Mouse (Mus musculus) CH12.LX (cell line): Measurements from ENCODE around the gene Vps37c.
A peak's percentile ranks its signal among the peaks of the same experiment; 100 is the strongest.

Source experiments
- CHD2 ChIP-seq: IDR thresholded peaks from 2 replicates; pipeline ENCODE4 v1.6.1; 2011; ENCODE audit warnings: low read length, improper control_type of control experiment
- CTCF ChIP-seq, 2 experiments: IDR thresholded peaks in 1 of 2; conservative IDR thresholded peaks in 1 of 2; 2 replicates each; pipeline ENCODE4 v1.5.1; 2011 to 2012; ENCODE audit warnings: low read depth in 2 of 2, low read length in 2 of 2, improper control_type of control experiment in 1 of 2, inconsistent platforms in 1 of 2, mild to moderate bottlenecking in 1 of 2, moderate library complexity in 1 of 2
- E2F4 ChIP-seq: IDR thresholded peaks from 2 replicates; pipeline ENCODE4 v1.6.1; 2011; ENCODE audit warnings: low read depth, low read length, improper control_type of control experiment; ENCODE audit not compliant: insufficient replicate concordance
- MAFK ChIP-seq: IDR thresholded peaks from 2 replicates; pipeline ENCODE4 v1.6.1; 2011; ENCODE audit warnings: low read length, improper control_type of control experiment; ENCODE audit not compliant: insufficient replicate concordance
- MAZ ChIP-seq: IDR thresholded peaks from 2 replicates; pipeline ENCODE4 v1.6.1; 2012; ENCODE audit warnings: low read depth, mild to moderate bottlenecking, inconsistent platforms, low read length, improper control_type of control experiment, moderate library complexity
- NRF1 ChIP-seq: IDR thresholded peaks from 2 replicates; pipeline ENCODE4 v1.6.1; 2014; ENCODE audit warnings: low read depth, mild to moderate bottlenecking, inconsistent platforms, low read length, improper control_type of control experiment, moderate library complexity
- ZKSCAN1 ChIP-seq: IDR thresholded peaks from 2 replicates; pipeline ENCODE4 v1.6.1; 2012; ENCODE audit warnings: low read depth, inconsistent platforms, low read length, improper control_type of control experiment, borderline replicate concordance

GRCm38 (mm10) chr19:10747718-10748117 is 59.2 kb downstream of the Vps37c start:
- TF ChIP-seq ZKSCAN1: no peak
- no peak; the same call in 1 of the 2 replicates for TF ChIP-seq NRF1
- TF ChIP-seq CTCF (conservative IDR thresholded peaks at IDR 0.05 in 1 of 2, IDR thresholded peaks at IDR 0.05 in 1 of 2; ENCODE audit: low read depth in 2 of 2, low read length in 2 of 2): peak in 1 of 2 experiments; percentile 34; a peak in 2 of 4 replicates
- TF ChIP-seq MAZ: peak; percentile 74; the same call in 1 of the 2 replicates
- no peak for TF ChIP-seq E2F4
- TF ChIP-seq MAFK: no peak
- no peak for TF ChIP-seq CHD2
